Mouse (Mus musculus): ENCODE results near the gene C2cd4d.

C2cd4d gene

GRCm38 (mm10) chr3:94362138-94362537, at the start of gene C2cd4d:
Gene C2cd4d (plus strand): TSS chr3:94362438.
- DNase-seq (ENCODE audit: low spot score in 2 of 2), result no peak

GRCm38 (mm10) chr3:94328681-94329080, 33.6 kb upstream of the C2cd4d start:
- DNase-seq (ENCODE audit: low spot score in 2 of 2), result no peak

- no peak for DNase-seq (ENCODE audit: low spot score in 2 of 2)
These were observed 27.8 kb upstream of the C2cd4d start for GRCm38 (mm10) chr3:94334442-94334841.

GRCm38 (mm10) chr3:94338522-94338921, 23.7 kb upstream of the C2cd4d start:
- DNase-seq (ENCODE audit: low spot score in 2 of 2), result no peak

- DNase-seq (ENCODE audit: low spot score in 2 of 2), result no peak
These were observed 20.2 kb upstream of the C2cd4d start, which contains the start of gene Them5 for GRCm38 (mm10) chr3:94341959-94342422. Gene Them5 (plus strand): TSS chr3:94342099.

- no peak for DNase-seq (ENCODE audit: low spot score in 2 of 2)
These were observed 19.7 kb upstream of the C2cd4d start for GRCm38 (mm10) chr3:94342552-94342951.

GRCm38 (mm10) chr3:94344182-94344581, 18.1 kb upstream of the C2cd4d start:
- no peak for DNase-seq (ENCODE audit: low spot score in 2 of 2)

- no peak for DNase-seq (ENCODE audit: low spot score in 2 of 2)
These were observed 17.3 kb upstream of the C2cd4d start for GRCm38 (mm10) chr3:94344897-94345296.

- DNase-seq (ENCODE audit: low spot score in 2 of 2), result no peak
These were observed 14.1 kb upstream of the C2cd4d start for GRCm38 (mm10) chr3:94348146-94348545.

GRCm38 (mm10) chr3:94360812-94361211, 1.4 kb upstream of the C2cd4d start:
- DNase-seq (ENCODE audit: low spot score in 2 of 2), result no peak

GRCm38 (mm10) chr3:94363291-94364153, 1.3 kb downstream of the C2cd4d start:
- no peak for DNase-seq (ENCODE audit: low spot score in 2 of 2)

- no peak for DNase-seq (ENCODE audit: low spot score in 2 of 2)
These were observed 1.9 kb downstream of the C2cd4d start for GRCm38 (mm10) chr3:94364154-94364526.

GRCm38 (mm10) chr3:94366761-94367160, 4.5 kb downstream of the C2cd4d start:
- peak; percentile 59 to 72 for DNase-seq (ENCODE audit: low spot score in 2 of 2)

- DNase-seq (ENCODE audit: low spot score in 2 of 2), result no peak
These were observed 5.3 kb downstream of the C2cd4d start for GRCm38 (mm10) chr3:94367511-94367910.

GRCm38 (mm10) chr3:94368631-94369030, 6.4 kb downstream of the C2cd4d start:
- no peak for DNase-seq (ENCODE audit: low spot score in 2 of 2)

GRCm38 (mm10) chr3:94369709-94370108, 7.5 kb downstream of the C2cd4d start:
- no peak for DNase-seq (ENCODE audit: low spot score in 2 of 2)

GRCm38 (mm10) chr3:94371637-94372036, 9.4 kb downstream of the C2cd4d start:
- DNase-seq (ENCODE audit: low spot score in 2 of 2), result no peak

GRCm38 (mm10) chr3:94372038-94372437, 9.8 kb downstream of the C2cd4d start:
- no peak for DNase-seq (ENCODE audit: low spot score in 2 of 2)

GRCm38 (mm10) chr3:94372641-94373040, 10.4 kb downstream of the C2cd4d start, which contains the start of gene Rorc:
Gene Rorc (plus strand): TSS chr3:94372794.
- DNase-seq (ENCODE audit: low spot score in 2 of 2), result no peak

GRCm38 (mm10) chr3:94373090-94373489, 10.9 kb downstream of the C2cd4d start:
- no peak for DNase-seq (ENCODE audit: low spot score in 2 of 2)

- no peak for DNase-seq (ENCODE audit: low spot score in 2 of 2)
These were observed 11.4 kb downstream of the C2cd4d start for GRCm38 (mm10) chr3:94373597-94374011.

- no peak for DNase-seq (ENCODE audit: low spot score in 2 of 2)
These were observed 12.4 kb downstream of the C2cd4d start for GRCm38 (mm10) chr3:94374636-94375035.

GRCm38 (mm10) chr3:94375146-94375545, 12.9 kb downstream of the C2cd4d start:
- peak in 1 of 2 experiments; percentile 20 for DNase-seq (ENCODE audit: low spot score in 2 of 2)
